Mouse (Mus musculus): ENCODE measurements around the gene H2afy2. TPM values are rescaled to one million over a fixed set of nuclear protein-coding genes. Genes with fewer than 3 reads are reported as not detected.
A peak's percentile ranks its signal among the peaks of the same experiment; 100 is the strongest.

The H2afy2 gene
- polyA plus RNA-seq, 2 experiments, result 1.5 to 1.7 TPM

GRCm38 (mm10) chr10:61757022-61757421, 26.9 kb downstream of the H2afy2 start:
- WGBS (ENCODE audit: insufficient replicate concordance), result 81% methylated on average over 14 of the region's 14 CpGs
- DNase-seq (ENCODE audit: low read depth in 3 of 3, low spot score in 3 of 3) (no peak), ATAC-seq (ENCODE audit: insufficient read depth) (no peak)
- Histone ChIP-seq H3K4me2 (ENCODE audit: low read depth) (no peak overlapping the region), H3K9me3 (ENCODE audit: control insufficient read depth, low read length) (no peaks in the 10 kb centered on the region), H3K36me3 (replicated peaks; ENCODE audit: control insufficient read depth, insufficient read depth, low read depth) (no peaks in the 10 kb centered on the region), H3K4me3 (ENCODE audit: insufficient read depth in 1 of 2, low read depth in 2 of 2, low read length in 2 of 2) (no peak overlapping the region), H3K27me3 (ENCODE audit: control insufficient read depth, insufficient read depth, low read length) (no peaks in the 10 kb centered on the region), H3K4me1 (replicated peaks; ENCODE audit: control insufficient read depth in 2 of 2, insufficient read depth in 2 of 2, low read length in 1 of 2) (no peaks in the 10 kb centered on the region), H3K27ac (no peak overlapping the region), H3K9ac (replicated peaks) (no peak overlapping the region)
- TF ChIP-seq CTCF (IDR thresholded peaks at IDR 0.05; ENCODE audit: low read depth), result no peak
- TF ChIP-seq EP300 (IDR thresholded peaks at IDR 0.05; ENCODE audit: low read depth), result no peak

- Histone ChIP-seq H3K4me1 (replicated peaks; ENCODE audit: control insufficient read depth in 2 of 2, insufficient read depth in 2 of 2, low read length in 1 of 2) (no peaks in the 10 kb centered on the region), H3K36me3 (replicated peaks; ENCODE audit: control insufficient read depth, insufficient read depth, low read depth) (no peaks in the 10 kb centered on the region), H3K9ac (replicated peaks) (no peak overlapping the region), H3K27ac (no peak overlapping the region), H3K4me3 (ENCODE audit: insufficient read depth in 1 of 2, low read depth in 2 of 2, low read length in 2 of 2) (no peak overlapping the region), H3K4me2 (ENCODE audit: low read depth) (no peak overlapping the region), H3K27me3 (ENCODE audit: control insufficient read depth, insufficient read depth, low read length) (no peaks in the 10 kb centered on the region), H3K9me3 (ENCODE audit: control insufficient read depth, low read length) (no peaks in the 10 kb centered on the region)
- WGBS (ENCODE audit: insufficient replicate concordance), result 89% methylated on average over 23 of the region's 23 CpGs
- no peak for ATAC-seq (ENCODE audit: insufficient read depth)
- DNase-seq (ENCODE audit: low read depth in 3 of 3, low spot score in 3 of 3), result no peak
- TF ChIP-seq CTCF (IDR thresholded peaks at IDR 0.05; ENCODE audit: low read depth) (no peak), EP300 (IDR thresholded peaks at IDR 0.05; ENCODE audit: low read depth) (no peak)
Observed at GRCm38 (mm10) chr10:61753071-61753470, 30.9 kb downstream of the H2afy2 start.

GRCm38 (mm10) chr10:61751534-61752219, 32.3 kb downstream of the H2afy2 start:
- Histone ChIP-seq H3K4me1 (replicated peaks; ENCODE audit: control insufficient read depth in 2 of 2, insufficient read depth in 2 of 2, low read length in 1 of 2) (no peaks in the 10 kb centered on the region), H3K9ac (replicated peaks) (no peak overlapping the region), H3K4me3 (ENCODE audit: insufficient read depth in 1 of 2, low read depth in 2 of 2, low read length in 2 of 2) (no peak overlapping the region), H3K27ac (no peak overlapping the region), H3K27me3 (ENCODE audit: control insufficient read depth, insufficient read depth, low read length) (no peaks in the 10 kb centered on the region), H3K9me3 (ENCODE audit: control insufficient read depth, low read length) (no peaks in the 10 kb centered on the region), H3K36me3 (replicated peaks; ENCODE audit: control insufficient read depth, insufficient read depth, low read depth) (no peaks in the 10 kb centered on the region), H3K4me2 (ENCODE audit: low read depth) (no peak overlapping the region)
- WGBS (ENCODE audit: insufficient replicate concordance), result 38% methylated on average over 20 of the region's 20 CpGs
- ATAC-seq (ENCODE audit: insufficient read depth) (peak; percentile 31; the same call in 1 of the 2 replicates), DNase-seq (ENCODE audit: low read depth in 3 of 3, low spot score in 3 of 3) (peak; percentile 31 to 39 (median 32))
- no peak for TF ChIP-seq CTCF (IDR thresholded peaks at IDR 0.05; ENCODE audit: low read depth)
- no peak for TF ChIP-seq EP300 (IDR thresholded peaks at IDR 0.05; ENCODE audit: low read depth)

GRCm38 (mm10) chr10:61750014-61750413, 33.9 kb downstream of the H2afy2 start:
- Histone ChIP-seq H3K4me1 (replicated peaks; ENCODE audit: control insufficient read depth in 2 of 2, insufficient read depth in 2 of 2, low read length in 1 of 2) (no peaks in the 10 kb centered on the region), H3K9ac (replicated peaks) (no peak overlapping the region), H3K27ac (no peak overlapping the region), H3K4me3 (ENCODE audit: insufficient read depth in 1 of 2, low read depth in 2 of 2, low read length in 2 of 2) (no peak overlapping the region), H3K9me3 (ENCODE audit: control insufficient read depth, low read length) (no peaks in the 10 kb centered on the region), H3K4me2 (ENCODE audit: low read depth) (no peak overlapping the region), H3K36me3 (replicated peaks; ENCODE audit: control insufficient read depth, insufficient read depth, low read depth) (no peaks in the 10 kb centered on the region), H3K27me3 (ENCODE audit: control insufficient read depth, insufficient read depth, low read length) (no peaks in the 10 kb centered on the region)
- ATAC-seq (ENCODE audit: insufficient read depth), result no peak
- WGBS (ENCODE audit: insufficient replicate concordance), result 60% methylated on average over 9 of the region's 9 CpGs
- TF ChIP-seq CTCF (IDR thresholded peaks at IDR 0.05; ENCODE audit: low read depth) (no peak), EP300 (IDR thresholded peaks at IDR 0.05; ENCODE audit: low read depth) (no peak)
- DNase-seq (ENCODE audit: low read depth in 3 of 3, low spot score in 3 of 3), result no peak

- Histone ChIP-seq H3K9me3 (ENCODE audit: control insufficient read depth, low read length) (no peaks in the 10 kb centered on the region; the same call in 1 of the 2 replicates), H3K27me3 (ENCODE audit: control insufficient read depth, insufficient read depth, low read length) (no peaks in the 10 kb centered on the region), H3K4me2 (ENCODE audit: low read depth) (no peak overlapping the region), H3K9ac (replicated peaks) (no peak overlapping the region), H3K4me1 (replicated peaks; ENCODE audit: control insufficient read depth in 2 of 2, insufficient read depth in 2 of 2, low read length in 1 of 2) (no peaks in the 10 kb centered on the region), H3K4me3 (ENCODE audit: insufficient read depth in 1 of 2, low read depth in 2 of 2, low read length in 2 of 2) (no peak overlapping the region), H3K27ac (no peak overlapping the region), H3K36me3 (replicated peaks; ENCODE audit: control insufficient read depth, insufficient read depth, low read depth) (no peaks in the 10 kb centered on the region)
- 75% methylated on average over 13 of the region's 13 CpGs for WGBS (ENCODE audit: insufficient replicate concordance)
- ATAC-seq (ENCODE audit: insufficient read depth) (no peak), DNase-seq (ENCODE audit: low read depth in 3 of 3, low spot score in 3 of 3) (no peak)
- no peak for TF ChIP-seq EP300 (IDR thresholded peaks at IDR 0.05; ENCODE audit: low read depth)
Observed at GRCm38 (mm10) chr10:61747302-61747701, 36.6 kb downstream of the H2afy2 start.
